Mouse (Mus musculus) retina, embryonic 14.5 days (tissue): ENCODE measurements around the gene Mx1.

Source experiments
- DNase-seq: peaks from one replicate; pipeline ENCODE4 v3.0.0-alpha.2; 2015; ENCODE audit warnings: low spot score

The Mx1 gene

GRCm38 (mm10) chr16:97443670-97444263, 18.9 kb downstream of the Mx1 start:
- DNase-seq = peak; percentile 85

GRCm38 (mm10) chr16:97441967-97442366, 20.7 kb downstream of the Mx1 start:
- no peak for DNase-seq

GRCm38 (mm10) chr16:97438191-97438590, 24.5 kb downstream of the Mx1 start:
- DNase-seq = no peak

- no peak for DNase-seq
Observed at GRCm38 (mm10) chr16:97437448-97438056, 25.2 kb downstream of the Mx1 start.

GRCm38 (mm10) chr16:97434206-97434605, 28.5 kb downstream of the Mx1 start:
- no peak for DNase-seq

- DNase-seq = no peak
Observed at GRCm38 (mm10) chr16:97431328-97431727, 31.4 kb downstream of the Mx1 start.

DNA sequence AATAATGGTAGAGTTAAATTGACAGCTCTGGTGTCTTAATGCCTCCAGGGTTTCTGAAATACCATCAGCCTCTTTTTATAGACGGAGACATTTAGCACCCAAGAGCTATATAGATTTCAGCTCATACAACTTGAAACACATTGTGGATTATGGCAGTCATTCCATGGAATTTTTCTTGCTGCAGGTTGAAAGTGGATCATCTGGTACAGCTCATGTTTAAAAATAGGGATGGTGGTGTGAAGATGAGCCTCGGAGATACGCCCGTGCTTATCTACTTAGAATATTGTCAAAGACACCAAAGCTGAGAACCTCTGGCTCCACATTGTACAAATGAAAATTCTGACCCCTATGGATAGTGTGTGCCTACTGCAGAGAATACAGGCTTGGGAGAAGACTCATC, 32.6 kb downstream of the Mx1 start:
- DNase-seq = no peak

- no peak for DNase-seq
Observed at GRCm38 (mm10) chr16:97428026-97428425, 34.7 kb downstream of the Mx1 start.

- no peak for DNase-seq
Observed at GRCm38 (mm10) chr16:97423627-97424026, 39.1 kb downstream of the Mx1 start.

DNA sequence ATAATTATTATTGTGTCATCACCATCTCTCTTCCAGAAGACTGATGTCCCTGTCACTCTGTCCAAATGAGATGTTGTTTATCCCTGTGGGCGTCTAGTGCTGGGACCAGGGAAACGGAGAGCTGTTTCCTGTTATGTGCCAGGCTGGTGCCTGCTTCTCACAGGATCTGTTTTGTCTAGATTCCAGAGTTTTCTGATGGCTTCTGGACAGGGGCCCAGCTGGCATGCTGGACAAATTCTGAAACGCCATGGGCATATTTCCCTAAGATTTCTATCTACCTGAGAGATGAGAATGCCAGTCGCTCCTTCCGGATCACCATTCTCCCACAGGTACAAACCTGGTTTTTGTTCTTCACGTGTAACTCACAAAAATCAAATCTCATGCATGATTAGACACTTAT, 41.0 kb downstream of the Mx1 start:
- DNase-seq = no peak

DNA sequence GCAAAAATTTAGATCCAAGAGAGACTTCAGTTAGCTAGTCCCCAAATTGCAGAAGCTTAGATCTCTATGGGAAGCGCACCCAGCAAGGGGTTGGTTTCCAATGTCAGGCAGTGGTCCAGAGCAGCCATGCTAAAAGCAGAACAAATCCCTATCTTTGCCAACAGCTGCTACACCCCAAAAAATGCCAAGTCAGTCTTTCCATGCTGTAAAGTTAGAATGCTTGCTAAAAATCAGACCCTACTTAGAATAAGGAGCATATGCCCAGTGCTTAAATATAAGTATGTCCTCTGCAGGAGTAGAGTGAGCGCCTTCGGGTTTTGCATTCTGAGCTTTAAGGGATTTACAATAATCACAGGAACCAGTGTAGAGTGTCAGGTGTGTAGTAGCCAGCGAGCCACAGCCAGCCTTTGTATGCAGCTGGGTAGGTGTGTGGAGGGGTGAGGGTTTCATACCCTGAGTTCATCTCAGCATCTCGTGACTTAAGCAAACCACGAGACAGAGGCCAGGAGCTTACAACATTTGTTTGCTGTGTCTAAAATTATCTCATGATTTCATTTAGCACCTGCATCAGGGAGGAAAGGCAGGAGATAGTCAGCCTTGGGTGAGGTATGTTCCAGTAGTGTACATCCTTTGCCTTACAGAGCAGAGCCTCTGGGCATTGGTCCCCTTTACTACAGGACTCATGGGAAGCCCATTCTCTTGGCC, 43.8 kb downstream of the Mx1 start:
- no peak for DNase-seq

GRCm38 (mm10) chr16:97417896-97418542, 44.7 kb downstream of the Mx1 start:
- peak; percentile 79 for DNase-seq

DNA sequence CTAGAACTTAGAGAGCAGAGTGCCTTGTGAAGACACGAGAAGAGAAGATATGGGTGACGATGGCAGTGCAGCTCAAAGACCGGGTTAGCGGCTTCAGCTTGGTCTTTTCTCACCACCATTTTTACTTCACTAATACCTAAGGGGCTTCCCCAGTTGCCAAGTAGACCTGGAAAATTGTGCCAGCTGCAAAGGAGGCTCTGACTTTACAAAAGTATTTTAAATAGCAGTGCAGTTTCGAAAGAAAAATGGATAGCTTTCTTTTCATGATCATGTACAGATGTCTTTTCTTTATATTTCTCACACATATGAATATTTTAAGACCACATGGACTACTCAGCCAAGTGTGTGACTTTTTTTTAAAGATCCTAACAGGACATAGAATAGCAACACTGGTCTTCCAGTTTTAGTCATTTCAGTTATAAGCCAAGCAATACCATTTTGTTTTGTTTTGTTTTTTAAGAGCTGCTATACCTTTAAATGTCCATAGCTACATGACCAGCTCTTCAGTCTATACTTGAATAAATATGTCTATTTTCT, 57.2 kb downstream of the Mx1 start:
- no peak for DNase-seq

DNA sequence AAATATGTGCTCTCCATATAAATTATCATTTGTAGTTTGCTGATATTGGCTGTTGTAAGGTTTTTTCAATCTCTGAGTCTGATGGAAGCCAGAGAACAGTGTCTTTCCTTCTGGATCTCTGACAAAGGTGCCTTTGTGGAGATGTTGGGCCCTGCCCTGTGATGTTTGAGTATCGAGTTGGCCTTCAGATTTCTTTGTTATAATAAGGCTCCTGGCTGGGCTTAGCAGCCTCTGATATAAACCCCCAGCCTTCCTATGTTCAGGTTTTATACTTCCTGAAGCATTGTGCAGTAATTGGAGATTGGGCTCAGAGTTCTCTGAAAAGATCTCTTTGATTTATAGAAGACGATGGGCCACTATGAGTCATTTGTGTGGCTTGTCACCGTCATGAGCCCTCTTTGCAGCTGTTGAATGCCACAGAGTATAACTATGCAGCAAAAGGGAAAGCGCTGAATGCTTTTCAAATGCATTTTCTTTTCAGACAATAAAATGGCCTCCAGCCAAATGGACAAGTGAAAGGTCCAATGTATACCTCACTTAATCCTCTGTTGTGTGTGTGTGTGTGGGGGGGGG, 60.4 kb downstream of the Mx1 start:
- DNase-seq = no peak

DNA sequence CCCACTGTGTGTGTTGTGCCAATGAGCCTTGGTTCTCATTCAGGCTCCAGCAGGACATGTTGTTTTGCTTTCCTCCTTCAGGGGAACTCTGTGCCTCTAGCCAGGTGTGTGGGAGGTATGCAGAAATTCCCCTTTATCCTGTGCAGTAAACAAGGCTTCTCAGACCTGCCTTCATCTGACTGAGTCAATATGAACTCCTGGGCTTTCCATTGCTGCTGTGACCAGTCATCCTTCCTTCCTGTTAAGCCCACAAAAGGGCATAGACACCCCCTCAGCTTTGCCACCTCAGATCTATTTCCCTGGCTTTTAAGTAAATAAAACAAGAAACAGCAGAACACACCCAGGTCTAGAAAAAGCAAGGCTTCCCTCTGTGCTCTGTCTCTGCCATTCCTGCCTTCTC, 61.0 kb downstream of the Mx1 start:
- DNase-seq = no peak

- DNase-seq = no peak
Observed at GRCm38 (mm10) chr16:97399991-97400390, 62.7 kb downstream of the Mx1 start.

DNA sequence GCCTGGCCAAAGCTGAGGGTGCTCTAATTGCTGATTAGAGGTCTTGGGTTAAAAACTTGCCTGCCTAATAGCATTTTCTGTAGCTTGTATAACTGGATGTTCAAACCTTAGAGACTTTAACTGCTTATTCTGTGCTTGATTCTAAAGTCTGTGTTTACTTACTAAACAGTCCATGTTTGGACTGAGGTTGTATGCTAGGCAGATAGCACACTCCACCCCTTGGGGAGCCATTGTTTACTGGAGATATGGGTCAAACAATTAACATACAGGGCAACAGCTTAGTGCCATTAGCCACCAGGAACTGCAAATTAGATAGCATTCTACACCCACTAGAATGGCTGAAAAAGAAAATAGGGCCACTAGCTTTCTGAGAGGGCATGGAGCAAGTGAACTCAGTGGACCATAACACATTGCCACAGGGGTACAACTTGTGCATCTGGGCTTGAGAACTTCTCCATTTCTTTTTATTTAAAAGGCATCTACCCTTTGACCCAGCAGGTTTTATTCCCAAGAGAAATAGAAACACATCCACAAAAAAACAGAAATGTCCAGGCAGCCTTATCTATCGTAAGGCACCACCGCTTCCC, 64.7 kb downstream of the Mx1 start:
- DNase-seq = peak; percentile 11
